Mouse (Mus musculus): ENCODE results near the gene Hipk4.

Gene Hipk4

DNA sequence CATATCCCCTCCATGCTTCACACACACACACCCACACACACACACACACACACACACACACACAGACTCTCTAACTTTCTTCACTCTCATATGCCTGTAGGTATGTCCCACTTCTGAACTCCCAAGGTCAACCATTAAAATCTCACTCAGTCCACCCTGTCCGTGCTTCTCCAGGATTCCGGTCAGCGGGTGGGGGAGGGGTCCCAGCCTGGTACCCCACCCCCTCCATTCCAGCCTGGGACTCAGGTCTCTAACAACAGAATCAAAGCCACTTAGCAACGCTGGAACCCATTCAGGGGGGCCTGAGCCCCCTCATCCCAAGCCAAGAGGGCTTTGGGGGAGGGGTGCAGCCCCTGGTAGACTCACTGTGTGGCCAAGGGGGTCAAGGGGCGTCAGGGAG lies at the start of gene Hipk4:
Hipk4 (plus strand) TSS at position 301 of the 400 bp plus-strand sequence.
- DNase-seq (ENCODE audit: low read depth, low spot score) = no peak

GRCm38 (mm10) chr7:27473835-27474489 lies 49.1 kb upstream of the Hipk4 start:
- no peak for DNase-seq (ENCODE audit: low read depth, low spot score)

DNA sequence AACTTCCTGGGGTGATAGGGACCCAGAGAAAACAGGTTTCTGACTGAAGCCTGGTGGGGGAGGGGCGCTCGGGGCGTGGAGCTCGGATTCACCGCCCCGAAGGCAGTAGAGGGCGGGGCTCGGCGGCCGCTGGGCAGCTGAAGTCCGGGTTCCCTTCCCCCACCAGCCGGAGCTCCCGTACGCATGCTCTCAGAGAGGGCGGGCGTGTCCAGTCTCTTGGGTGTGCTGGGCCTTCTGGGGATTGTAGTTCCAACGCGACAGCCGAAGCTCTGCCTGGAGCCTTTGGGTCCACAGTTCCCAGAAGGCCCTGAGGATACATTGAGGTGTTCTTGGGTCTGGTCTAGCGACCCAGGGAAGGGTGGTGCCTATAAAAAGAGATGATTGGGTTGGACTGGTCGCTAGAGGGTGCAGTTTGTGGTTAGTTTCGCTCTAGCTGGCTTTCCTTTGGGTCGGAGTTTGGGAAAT lies 48.5 kb upstream of the Hipk4 start:
- DNase-seq (ENCODE audit: low read depth, low spot score) = peak; percentile 97

DNA sequence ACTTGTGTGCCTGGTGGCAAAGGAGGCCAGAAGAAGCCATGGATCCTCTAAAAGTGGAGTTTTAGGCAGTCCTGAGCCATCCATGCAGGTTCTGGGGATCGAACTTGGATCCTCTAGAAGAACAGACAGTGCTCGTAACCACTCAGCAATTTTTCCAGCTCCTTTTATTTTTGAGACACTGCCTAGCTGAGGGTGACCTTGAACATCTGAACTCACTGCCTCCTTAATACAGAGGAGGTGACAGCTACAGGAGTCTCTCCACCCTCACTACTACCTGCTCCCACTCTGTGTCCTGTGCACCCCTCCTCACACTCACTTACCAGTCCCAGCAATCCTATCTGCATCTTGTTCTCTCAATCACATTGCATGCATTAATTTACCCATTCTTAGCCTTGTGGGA lies 47.5 kb upstream of the Hipk4 start:
- no peak for DNase-seq (ENCODE audit: low read depth, low spot score)

DNA sequence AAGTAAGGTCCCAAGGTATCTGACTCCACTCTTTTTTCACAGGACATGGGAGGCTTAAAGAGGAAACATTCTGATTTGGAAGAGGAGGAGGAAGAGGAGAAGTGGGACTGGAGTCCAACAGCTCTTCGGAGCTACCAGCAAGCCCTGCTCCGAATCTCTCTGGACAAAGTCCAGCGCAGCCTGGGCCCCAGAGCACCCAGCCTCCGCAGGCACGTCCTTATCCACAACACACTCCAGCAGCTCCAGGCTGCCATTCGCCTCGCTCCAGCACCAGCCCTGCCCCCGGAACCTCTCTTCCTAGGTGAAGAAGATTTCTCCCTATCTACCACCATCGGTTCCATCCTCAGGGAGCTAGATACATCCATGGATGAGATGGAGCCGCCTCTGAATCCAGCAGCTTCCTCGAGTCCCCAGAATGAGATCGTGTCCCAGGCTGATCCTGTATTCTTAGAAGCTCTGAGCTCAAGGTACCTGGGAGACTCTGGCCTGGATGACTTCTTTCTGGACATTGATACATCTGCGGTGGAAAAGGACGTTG lies 46.9 kb upstream of the Hipk4 start:
- no peak for DNase-seq (ENCODE audit: low read depth, low spot score)

DNA sequence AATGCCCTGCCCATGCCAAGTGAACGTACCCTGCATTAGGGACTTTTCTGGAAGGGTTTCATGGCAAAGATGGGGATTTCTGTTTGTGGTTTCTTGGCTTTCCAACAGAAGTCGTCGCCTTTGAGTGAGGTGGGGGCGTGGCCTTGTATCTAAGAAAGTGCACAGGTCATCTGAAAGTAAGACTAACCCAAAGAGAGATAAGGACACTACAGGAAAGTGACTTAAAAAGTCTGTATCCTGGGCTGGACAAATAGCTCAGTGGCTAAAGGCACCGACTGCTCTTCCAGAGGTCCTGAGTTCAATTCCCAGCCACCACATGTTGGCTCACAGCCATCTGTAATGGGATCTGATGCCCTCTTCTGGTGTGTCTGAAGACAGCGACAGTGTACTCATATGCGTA lies 44.5 kb upstream of the Hipk4 start:
- no peak for DNase-seq (ENCODE audit: low read depth, low spot score)

DNA sequence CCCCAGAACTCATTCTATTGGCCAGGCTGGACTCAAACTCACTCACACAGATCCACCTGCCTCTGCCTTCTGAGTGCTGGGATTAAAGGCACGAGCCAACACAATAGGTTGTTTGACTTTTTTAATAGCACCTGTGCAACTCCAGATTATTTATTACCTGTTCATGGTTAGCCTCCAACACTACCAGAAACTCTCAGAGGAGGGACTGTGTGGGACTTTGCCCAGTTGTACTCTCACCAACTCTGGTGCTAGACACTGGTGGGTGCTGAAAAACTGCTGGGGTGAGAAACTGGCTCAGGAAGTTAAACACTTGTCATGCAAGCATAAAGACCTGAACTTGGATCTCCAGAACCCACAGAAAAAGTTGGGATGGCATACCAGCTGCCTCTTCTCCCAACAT lies 43.3 kb upstream of the Hipk4 start:
- DNase-seq (ENCODE audit: low read depth, low spot score) = no peak

- DNase-seq (ENCODE audit: low read depth, low spot score) = no peak
Measured at GRCm38 (mm10) chr7:27480506-27480905, 42.6 kb upstream of the Hipk4 start.

DNA sequence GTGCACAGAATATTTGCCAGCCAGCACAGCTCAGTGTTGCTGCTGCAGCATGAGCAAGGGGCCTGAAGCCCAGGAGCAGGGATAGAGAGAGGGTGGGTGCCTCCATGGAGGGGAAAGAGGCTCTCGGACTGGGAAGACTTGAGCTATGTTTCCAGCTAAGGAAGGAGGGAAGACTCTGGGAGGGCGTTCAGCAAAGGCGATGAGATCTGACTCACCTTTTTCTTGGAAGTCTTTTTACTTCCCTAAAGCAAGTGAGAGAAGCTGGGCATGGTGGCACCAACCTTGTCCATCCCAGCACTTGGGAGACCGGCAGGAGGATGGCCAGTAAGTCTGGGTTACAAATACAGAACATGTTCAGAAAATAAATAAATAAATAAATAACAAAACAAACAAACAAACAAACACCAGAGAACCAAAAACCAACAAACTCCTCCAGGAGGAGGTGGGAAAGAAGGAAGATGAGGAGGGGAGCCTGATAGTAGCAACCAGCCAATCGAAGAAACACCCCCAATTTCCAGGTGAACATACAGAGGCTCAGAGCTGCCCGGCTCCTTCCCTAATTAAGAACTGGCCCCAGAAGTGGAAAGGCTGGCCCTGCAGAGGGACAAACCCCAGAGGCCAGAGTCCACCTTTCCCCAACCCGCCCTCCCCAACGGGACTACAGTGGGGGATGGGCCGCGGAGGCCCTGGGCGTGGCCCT lies 42.0 kb upstream of the Hipk4 start:
- no peak for DNase-seq (ENCODE audit: low read depth, low spot score)

DNA sequence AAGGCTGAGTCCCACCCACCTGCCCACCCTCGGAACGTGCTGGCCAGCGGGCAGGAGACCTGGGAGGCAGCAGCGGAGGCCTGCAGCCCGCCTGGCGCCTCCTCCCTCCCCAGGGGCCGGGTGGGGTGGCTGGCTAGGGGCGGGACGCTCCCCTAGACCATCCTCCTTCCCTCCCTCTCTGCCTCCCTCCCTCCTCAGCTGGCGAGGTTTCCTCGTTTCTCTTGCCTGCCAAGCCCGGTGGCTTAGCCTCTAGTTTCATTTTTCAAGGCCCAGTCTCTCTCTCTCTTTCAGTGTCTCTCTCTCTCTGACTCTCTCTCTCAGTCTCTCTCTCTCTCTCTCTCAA lies 41.5 kb upstream of the Hipk4 start:
- no peak for DNase-seq (ENCODE audit: low read depth, low spot score)

DNA sequence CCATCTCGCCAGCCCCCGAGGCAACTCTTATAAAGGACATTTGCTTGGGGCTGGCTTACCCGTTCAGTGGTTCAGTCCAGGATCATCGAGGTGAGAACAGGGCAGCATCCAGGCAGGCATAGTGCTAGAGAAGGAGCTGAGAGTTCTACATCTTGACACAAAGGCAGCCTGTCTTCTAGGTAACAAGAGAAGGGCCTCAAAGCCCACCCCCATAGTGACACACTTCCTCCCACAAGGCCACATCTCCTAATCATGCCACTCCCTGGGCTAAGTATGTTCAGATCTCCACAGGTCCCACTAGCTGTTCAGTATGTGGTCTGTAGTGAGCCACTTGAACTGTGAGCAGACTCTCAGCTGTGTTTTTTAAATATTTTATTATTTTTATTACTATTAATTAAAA lies 39.2 kb upstream of the Hipk4 start:
- DNase-seq (ENCODE audit: low read depth, low spot score) = no peak

GRCm38 (mm10) chr7:27486102-27486769 lies 36.8 kb upstream of the Hipk4 start:
- DNase-seq (ENCODE audit: low read depth, low spot score) = no peak

DNA sequence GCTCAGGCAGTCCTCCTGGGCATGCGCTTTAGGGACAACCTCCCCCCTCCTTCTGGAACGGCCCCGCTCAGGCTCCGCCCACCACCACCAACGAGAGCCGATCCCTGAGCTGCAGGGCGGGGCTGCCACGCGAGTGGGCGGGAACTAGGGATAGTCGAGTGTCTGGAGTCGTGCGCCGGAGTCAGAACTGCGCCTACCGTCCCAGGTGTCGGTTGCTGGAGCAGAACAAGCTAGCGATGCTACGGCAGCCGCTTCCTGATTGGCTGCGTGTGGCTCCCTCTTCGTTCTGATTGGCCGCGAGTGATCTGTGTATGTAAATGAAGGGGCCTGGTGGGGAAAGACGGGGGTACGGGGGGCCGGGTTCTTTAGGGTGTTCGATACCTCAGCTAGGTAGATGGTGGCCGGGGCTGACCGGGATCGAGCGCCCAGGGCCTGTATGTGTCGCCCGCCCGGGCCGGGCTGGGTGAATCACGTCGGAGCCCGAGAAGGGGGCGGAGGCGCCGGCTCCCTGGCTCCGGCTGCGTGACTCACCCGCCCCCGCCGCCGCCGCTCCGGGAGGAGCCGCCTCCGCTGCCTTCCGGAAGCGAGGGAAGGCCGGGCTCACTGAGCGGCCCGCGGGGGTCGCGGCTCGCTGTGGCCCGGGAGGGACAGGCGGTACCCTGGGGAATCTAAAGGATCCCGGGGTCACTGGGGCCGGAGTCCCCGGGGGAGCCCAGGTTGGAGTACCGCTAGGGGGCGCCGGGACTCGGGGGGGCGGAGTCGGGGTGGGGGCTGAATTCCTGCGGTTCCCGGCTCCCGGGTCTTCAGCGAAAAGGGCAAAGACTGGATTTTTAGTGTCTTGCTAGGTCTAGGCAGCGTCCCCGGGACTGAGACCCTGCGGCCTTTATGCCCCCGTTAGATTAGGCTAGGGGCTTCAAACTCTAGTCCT lies 36.0 kb upstream of the Hipk4 start, which contains the start of gene Sertad1:
Sertad1 (plus strand) TSS at position 141 of the 928 bp plus-strand sequence.
- DNase-seq (ENCODE audit: low read depth, low spot score) = peak; percentile 96

DNA sequence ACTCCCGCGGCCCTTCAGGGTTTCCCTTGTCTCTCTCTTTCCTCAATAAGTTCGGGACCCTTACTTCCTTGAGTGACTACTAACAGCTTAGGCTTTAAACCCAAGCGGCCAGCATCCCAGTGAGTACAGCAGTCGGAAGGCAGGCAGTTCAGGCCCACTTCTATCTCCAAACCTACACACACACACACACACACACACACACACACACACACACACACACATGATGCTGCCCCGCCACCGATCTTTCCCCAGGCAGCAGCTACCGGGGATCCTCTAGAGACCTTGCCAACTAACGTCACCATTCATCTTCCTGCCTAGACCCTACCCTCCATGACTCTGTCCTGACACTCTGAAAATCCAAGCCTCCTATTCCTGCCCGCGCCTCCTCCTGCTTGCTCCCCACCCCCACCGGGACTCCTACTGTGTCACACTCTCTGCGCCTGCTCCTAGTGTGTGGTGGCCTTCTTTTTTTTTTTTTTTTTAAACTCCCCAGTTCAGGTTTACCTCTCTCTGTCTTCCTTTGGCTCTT lies 35.3 kb upstream of the Hipk4 start:
- no peak for DNase-seq (ENCODE audit: low read depth, low spot score)

- no peak for DNase-seq (ENCODE audit: low read depth, low spot score)
Measured at GRCm38 (mm10) chr7:27489270-27489869, 33.7 kb upstream of the Hipk4 start.

GRCm38 (mm10) chr7:27490227-27490542 lies 32.9 kb upstream of the Hipk4 start:
- DNase-seq (ENCODE audit: low read depth, low spot score) = no peak

- no peak for DNase-seq (ENCODE audit: low read depth, low spot score)
Measured at GRCm38 (mm10) chr7:27490543-27491329, 32.3 kb upstream of the Hipk4 start.

DNA sequence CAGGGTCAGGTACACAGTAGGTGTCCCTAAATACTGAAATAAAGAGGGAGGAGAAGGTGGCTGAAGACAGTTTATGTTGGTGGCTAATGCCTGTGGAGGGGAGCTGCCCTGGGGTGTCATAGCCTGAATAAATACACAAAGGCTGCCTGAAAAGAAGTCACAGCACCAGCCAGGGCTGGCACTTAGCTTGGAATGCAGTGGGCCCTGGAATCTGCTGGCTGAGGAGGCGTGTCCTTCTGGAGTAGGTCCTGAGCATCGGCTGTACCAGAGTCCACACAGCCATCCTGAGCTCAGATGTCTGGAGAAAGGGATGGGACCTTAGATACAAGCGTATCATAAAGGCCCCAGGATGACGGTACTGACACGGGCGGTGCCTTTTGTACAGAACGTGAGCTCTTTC lies 31.2 kb upstream of the Hipk4 start:
- DNase-seq (ENCODE audit: low read depth, low spot score) = no peak

- DNase-seq (ENCODE audit: low read depth, low spot score) = no peak
Measured at GRCm38 (mm10) chr7:27493022-27493421, 30.0 kb upstream of the Hipk4 start.

- DNase-seq (ENCODE audit: low read depth, low spot score) = no peak
Measured at GRCm38 (mm10) chr7:27493450-27493849, 29.6 kb upstream of the Hipk4 start.

Measured in WW6 (cell line).